Mouse (Mus musculus) limb, embryonic 13.5 days (tissue): ENCODE measurements at regions not wholly inside any gene's neighbourhood (a gene's known extent, or its start where the extent isn't known, plus 50 kb on each side); places are given as distances from the start of the nearest gene placed in this dataset.
"Not testable (repeated sequence)": the region's sequence is repeated elsewhere in the genome, so short reads cannot be mapped to it uniquely, and the experiment has no call there.

Source experiments
- ATAC-seq: fragments of 200-750 bp; cut with Nextera tagmentation; 2 replicates; pipeline ENCODE4 v1.8.0; 2017; ENCODE audit warnings: low read depth, moderate number of reproducible peaks, moderate TSS enrichment; ENCODE audit not compliant: low FRiP score
- H3K27ac ChIP-seq: fragments of 300-500 bp; sonication (generic); 2 replicates; pipeline ENCODE4 v1.5.1; 2015; ENCODE audit warnings: inconsistent platforms, mild to moderate bottlenecking, moderate library complexity
- H3K27me3 ChIP-seq: fragments of 300-500 bp; sonication (generic); 2 replicates; pipeline ENCODE4 v1.6.1; 2015; ENCODE audit warnings: mild to moderate bottlenecking, inconsistent platforms
- H3K36me3 ChIP-seq: fragments of 300-500 bp; sonication (generic); 2 replicates; pipeline ENCODE4 v1.6.1; 2015; ENCODE audit warnings: inconsistent platforms, mild to moderate bottlenecking, moderate library complexity
- H3K4me1 ChIP-seq: fragments of 300-500 bp; sonication (generic); 2 replicates; pipeline ENCODE4 v1.6.1; 2015; ENCODE audit warnings: inconsistent platforms
- H3K4me2 ChIP-seq: fragments of 300-500 bp; sonication (generic); replicated peaks from 2 replicates; pipeline ENCODE4 v1.6.1; 2015; ENCODE audit warnings: inconsistent platforms, mild to moderate bottlenecking, moderate library complexity
- H3K4me3 ChIP-seq: fragments of 300-500 bp; sonication (generic); 2 replicates; pipeline ENCODE4 v1.5.1; 2015; ENCODE audit warnings: moderate library complexity, mild to moderate bottlenecking, inconsistent platforms
- H3K9ac ChIP-seq: fragments of 300-500 bp; sonication (generic); 2 replicates; pipeline ENCODE4 v1.6.1; 2015; ENCODE audit warnings: mild to moderate bottlenecking, inconsistent platforms
- H3K9me3 ChIP-seq: fragments of 300-500 bp; sonication (generic); 2 replicates; pipeline ENCODE4 v1.6.1; 2016; ENCODE audit warnings: inconsistent platforms
- WGBS: fragments of 180-500 bp; shearing (Covaris S2); methylation state at CpG from one replicate; pipeline ENCODE4 v1.1.7; 2015; 5-methylcytosine and 5-hydroxymethylcytosine counted together

GRCm38 (mm10) chr8:86258011-86258410 is 322.5 kb downstream of the Abcc12 start:
- ATAC-seq: no peak
- Histone ChIP-seq H3K36me3 (no peaks in the 10 kb centered on the region), H3K27ac (no peak overlapping the region), H3K9me3 (no peaks in the 10 kb centered on the region), H3K27me3 (no peaks in the 10 kb centered on the region), H3K9ac (no peak overlapping the region), H3K4me1 (peaks cover 15% of the 10 kb centered on the region), H3K4me3 (no peak overlapping the region), H3K4me2 (no peak overlapping the region)
- WGBS: 89% methylated on average over 5 of the region's 5 CpGs

DNA sequence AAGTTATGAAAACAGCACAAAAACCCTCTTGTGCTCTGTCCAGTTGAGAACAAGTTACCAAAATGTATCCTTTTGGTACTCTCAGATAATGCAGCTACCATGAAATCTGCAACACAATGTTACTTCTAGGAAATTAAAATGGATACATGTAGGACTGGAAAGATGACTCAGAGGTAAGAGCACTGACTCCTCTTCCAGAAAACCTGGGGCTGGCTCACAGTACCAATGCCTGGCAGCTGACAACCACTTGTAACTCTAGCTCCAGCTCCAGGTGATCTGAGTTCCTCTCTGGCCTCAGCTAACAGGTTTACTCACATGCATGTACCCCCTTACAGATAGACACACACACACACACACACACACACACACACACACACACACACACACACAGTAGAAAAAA is 325.1 kb downstream of the Abcc12 start:
- no peaks in the 10 kb centered on the region for H3K9me3 ChIP-seq
- H3K4me1 ChIP-seq: peaks cover 7% of the 10 kb centered on the region
- H3K27ac ChIP-seq: no peak overlapping the region
- no peak for ATAC-seq
- H3K9ac ChIP-seq: no peak overlapping the region
- no peak overlapping the region for H3K4me2 ChIP-seq
- H3K4me3 ChIP-seq: no peak overlapping the region
- H3K36me3 ChIP-seq: no peaks in the 10 kb centered on the region
- no peaks in the 10 kb centered on the region for H3K27me3 ChIP-seq

- no peak overlapping the region for H3K4me2 ChIP-seq
- H3K36me3 ChIP-seq: no peaks in the 10 kb centered on the region
- H3K27ac ChIP-seq: no peak overlapping the region
- H3K4me1 ChIP-seq: peaks cover 7% of the 10 kb centered on the region
- H3K9me3 ChIP-seq: no peaks in the 10 kb centered on the region
- no peak overlapping the region for H3K9ac ChIP-seq
- H3K4me3 ChIP-seq: no peak overlapping the region
- no peaks in the 10 kb centered on the region for H3K27me3 ChIP-seq
- WGBS: 50% methylated on average over 1 of the region's 1 CpGs
- ATAC-seq: no peak
These were observed 325.8 kb downstream of the Abcc12 start for GRCm38 (mm10) chr8:86254680-86255079.

DNA sequence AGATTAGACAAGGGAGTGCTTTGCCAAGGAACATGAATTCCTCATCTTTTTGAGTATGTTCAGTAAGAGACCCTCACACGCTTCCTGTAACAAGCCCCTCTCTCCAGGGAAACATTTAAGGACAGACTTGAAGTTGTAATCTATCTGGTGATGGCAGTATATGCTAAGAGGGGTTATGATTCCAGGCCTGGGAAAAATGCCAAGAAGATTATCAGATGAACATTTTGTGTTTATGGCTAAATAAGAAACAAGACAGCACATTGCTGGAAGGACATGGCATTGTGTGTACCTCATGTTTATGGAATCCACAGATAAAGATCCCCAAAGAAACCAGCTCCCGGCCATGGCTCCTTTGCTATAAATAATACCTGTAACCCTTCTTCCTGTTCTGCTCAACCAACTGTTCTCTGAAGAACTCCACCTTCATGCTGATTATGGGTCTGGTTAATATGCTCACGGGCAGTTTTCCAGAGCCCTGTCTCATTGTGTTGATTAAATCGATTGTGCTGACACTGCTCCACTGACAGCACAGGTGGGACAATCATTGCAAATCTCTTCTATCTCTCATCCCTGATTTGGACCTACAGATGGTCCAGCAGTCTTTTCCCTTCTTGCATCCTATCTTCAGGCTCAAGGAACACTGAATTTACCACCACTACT is 327.7 kb downstream of the Abcc12 start:
- H3K36me3 ChIP-seq: no peaks in the 10 kb centered on the region

DNA sequence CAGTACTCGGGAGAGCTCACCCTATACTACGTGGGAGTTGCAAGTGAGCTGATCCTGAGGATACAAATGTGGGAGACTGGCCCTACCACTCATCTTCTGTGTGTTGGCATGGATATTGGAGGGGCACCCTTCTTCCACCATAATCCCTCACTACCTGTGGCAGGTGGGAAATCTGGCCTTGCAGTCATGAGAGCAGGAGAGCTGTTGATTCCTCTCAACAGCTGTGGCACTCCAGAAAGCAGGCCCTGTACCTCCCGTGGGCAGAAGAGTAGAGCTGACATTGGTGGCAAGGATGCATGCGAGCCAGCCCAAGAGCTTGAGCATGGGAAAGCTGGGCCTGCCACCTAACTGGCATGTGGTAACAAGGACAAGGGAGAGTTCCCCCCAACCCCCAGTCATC is 345.8 kb downstream of the Abcc12 start:
- Histone ChIP-seq H3K4me3 (no peak overlapping the region), H3K27ac (no peak overlapping the region), H3K4me1 (no peaks in the 10 kb centered on the region), H3K4me2 (no peak overlapping the region), H3K9me3 (no peaks in the 10 kb centered on the region), H3K36me3 (no peaks in the 10 kb centered on the region), H3K9ac (no peak overlapping the region), H3K27me3 (no peaks in the 10 kb centered on the region)
- 83% methylated on average over 4 of the region's 4 CpGs for WGBS
- ATAC-seq: no peak

More for the DNA sequence above, 327.7 kb downstream of the Abcc12 start:
- Histone ChIP-seq H3K9me3 (no peaks in the 10 kb centered on the region), H3K9ac (no peak overlapping the region), H3K27ac (no peak overlapping the region), H3K4me3 (no peak overlapping the region), H3K4me2 (no peak overlapping the region), H3K4me1 (peaks cover 7% of the 10 kb centered on the region), H3K27me3 (no peaks in the 10 kb centered on the region)
- 70% methylated on average over 4 of the region's 4 CpGs for WGBS
- ATAC-seq: no peak

GRCm38 (mm10) chr8:86231994-86232393 is 348.5 kb downstream of the Abcc12 start:
- not testable (repeated sequence) for H3K36me3 ChIP-seq, ATAC-seq, H3K9ac ChIP-seq, H3K4me1 ChIP-seq, H3K9me3 ChIP-seq, H3K27me3 ChIP-seq, H3K4me3 ChIP-seq, H3K27ac ChIP-seq, H3K4me2 ChIP-seq
- WGBS: 79% methylated on average over 6 of the region's 6 CpGs

DNA sequence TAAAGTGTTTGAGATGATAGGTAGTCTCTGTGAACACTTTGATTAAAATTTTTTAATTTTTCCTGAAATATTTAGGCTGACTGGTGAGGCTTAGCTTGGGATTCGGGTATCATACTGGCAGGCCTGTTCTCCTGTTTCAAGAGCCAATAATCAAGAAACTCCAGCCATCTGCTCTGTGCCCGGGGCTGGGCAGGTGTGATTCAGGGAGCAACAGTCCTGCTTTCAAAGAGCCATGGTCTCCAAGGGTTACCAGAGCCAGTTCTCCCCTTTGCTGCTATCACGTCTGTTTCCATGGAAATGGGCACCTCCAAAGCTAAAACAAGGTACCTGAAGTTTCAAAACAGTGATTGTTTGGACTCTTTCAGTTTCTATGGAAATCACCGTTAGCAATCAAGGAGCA is 355.6 kb downstream of the Abcc12 start:
- H3K36me3 ChIP-seq: no peaks in the 10 kb centered on the region
- no peaks in the 10 kb centered on the region for H3K4me1 ChIP-seq
- H3K4me3 ChIP-seq: no peak overlapping the region
- no peaks in the 10 kb centered on the region for H3K9me3 ChIP-seq
- 39% methylated on average over 4 of the region's 4 CpGs for WGBS
- no peak overlapping the region for H3K4me2 ChIP-seq
- H3K9ac ChIP-seq: no peak overlapping the region
- no peaks in the 10 kb centered on the region for H3K27me3 ChIP-seq
- no peak overlapping the region for H3K27ac ChIP-seq
- no peak for ATAC-seq

- 90% methylated on average over 7 of the region's 7 CpGs for WGBS
- no peaks in the 10 kb centered on the region for H3K27me3 ChIP-seq
- no peak overlapping the region for H3K4me3 ChIP-seq
- H3K36me3 ChIP-seq: no peaks in the 10 kb centered on the region
- no peak for ATAC-seq
- H3K9ac ChIP-seq: no peak overlapping the region
- H3K27ac ChIP-seq: no peak overlapping the region
- H3K9me3 ChIP-seq: no peaks in the 10 kb centered on the region
- H3K4me1 ChIP-seq: no peaks in the 10 kb centered on the region
- H3K4me2 ChIP-seq: no peak overlapping the region
These were observed 357.8 kb downstream of the Abcc12 start for GRCm38 (mm10) chr8:86222715-86223114.

GRCm38 (mm10) chr8:86222228-86222627 is 358.3 kb downstream of the Abcc12 start:
- Histone ChIP-seq H3K9me3 (no peaks in the 10 kb centered on the region), H3K9ac (no peak overlapping the region), H3K4me1 (no peaks in the 10 kb centered on the region), H3K4me2 (no peak overlapping the region), H3K4me3 (no peak overlapping the region), H3K27me3 (no peaks in the 10 kb centered on the region), H3K36me3 (no peaks in the 10 kb centered on the region), H3K27ac (no peak overlapping the region)
- 89% methylated on average over 4 of the region's 4 CpGs for WGBS
- ATAC-seq: no peak

GRCm38 (mm10) chr8:86214399-86214798 is 366.1 kb downstream of the Abcc12 start:
- WGBS: 91% methylated on average over 8 of the region's 8 CpGs
- no peak for ATAC-seq

GRCm38 (mm10) chr8:86212461-86212860 is 368.0 kb downstream of the Abcc12 start:
- H3K4me3 ChIP-seq: no peak overlapping the region
- no peak overlapping the region for H3K9ac ChIP-seq
- H3K27me3 ChIP-seq: no peaks in the 10 kb centered on the region
- 88% methylated on average over 2 of the region's 2 CpGs for WGBS
- no peaks in the 10 kb centered on the region for H3K36me3 ChIP-seq
- H3K4me1 ChIP-seq: no peaks in the 10 kb centered on the region
- H3K9me3 ChIP-seq: no peaks in the 10 kb centered on the region
- no peak overlapping the region for H3K4me2 ChIP-seq
- ATAC-seq: no peak
- no peak overlapping the region for H3K27ac ChIP-seq

More at GRCm38 (mm10) chr8:86214399-86214798, 366.1 kb downstream of the Abcc12 start:
- no peaks in the 10 kb centered on the region for H3K27me3 ChIP-seq
- H3K9ac ChIP-seq: no peak overlapping the region
- H3K4me3 ChIP-seq: no peak overlapping the region
- no peaks in the 10 kb centered on the region for H3K36me3 ChIP-seq
- H3K9me3 ChIP-seq: no peaks in the 10 kb centered on the region
- H3K27ac ChIP-seq: no peak overlapping the region
- no peak overlapping the region for H3K4me2 ChIP-seq
- H3K4me1 ChIP-seq: no peaks in the 10 kb centered on the region

DNA sequence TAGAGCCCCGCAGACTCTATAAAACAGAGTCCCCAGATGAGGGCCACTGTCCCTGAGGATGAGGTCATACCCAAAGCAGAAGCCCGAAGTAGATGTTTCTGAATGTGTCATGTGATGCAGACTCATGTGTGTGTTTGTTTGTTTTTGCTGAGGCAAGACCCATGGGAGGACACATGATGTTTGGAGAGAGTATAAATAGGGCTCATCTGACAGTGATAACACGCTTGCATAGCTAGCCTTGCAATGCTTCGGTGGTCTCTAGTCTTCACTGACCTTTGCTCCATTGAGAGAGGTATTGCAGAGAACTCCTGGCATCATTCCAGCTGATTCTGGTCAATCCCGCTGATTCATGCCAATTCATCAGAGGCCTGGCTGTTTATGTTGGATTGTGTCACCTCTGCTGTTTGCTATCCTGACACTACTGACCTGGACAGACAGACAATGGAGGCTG is 368.1 kb downstream of the Phkb start:
- no peak overlapping the region for H3K4me3 ChIP-seq

More for the DNA sequence above, 368.1 kb downstream of the Phkb start:
- no peaks in the 10 kb centered on the region for H3K27me3 ChIP-seq
- H3K4me1 ChIP-seq: no peaks in the 10 kb centered on the region
- WGBS: 76% methylated on average over 5 of the region's 5 CpGs
- no peak for ATAC-seq
- no peaks in the 10 kb centered on the region for H3K36me3 ChIP-seq
- H3K4me2 ChIP-seq: no peak overlapping the region
- no peak overlapping the region for H3K9ac ChIP-seq
- no peak overlapping the region for H3K27ac ChIP-seq
- no peaks in the 10 kb centered on the region for H3K9me3 ChIP-seq
